Mouse (Mus musculus) kidney, embryonic 16.5 days (tissue): Measurements from ENCODE around the gene Adcy5. TPM values are rescaled to one million over a fixed set of nuclear protein-coding genes. Genes with fewer than 3 reads are reported as not detected.

Experiments used
- ATAC-seq: fragments of 200-750 bp; cut with Nextera tagmentation; 2 replicates; pipeline ENCODE4 v1.8.0; 2017; ENCODE audit warnings: moderate TSS enrichment; ENCODE audit not compliant: low FRiP score, low TSS enrichment
- H3K27ac ChIP-seq: fragments of 300-500 bp; sonication (generic); 2 replicates; pipeline ENCODE4 v1.5.1; 2014; ENCODE audit warnings: low read length
- H3K27me3 ChIP-seq: fragments of 300-500 bp; sonication (generic); 2 replicates; pipeline ENCODE4 v1.6.1; 2014; ENCODE audit warnings: low read length, control low read depth, mixed read lengths; ENCODE audit not compliant: insufficient read depth
- H3K36me3 ChIP-seq: fragments of 300-500 bp; sonication (generic); 2 replicates; pipeline ENCODE4 v1.6.1; 2014; ENCODE audit warnings: low read length, control low read depth, mixed read lengths; ENCODE audit not compliant: insufficient read depth
- H3K4me1 ChIP-seq: fragments of 300-500 bp; sonication (generic); 2 replicates; pipeline ENCODE4 v1.6.1; 2014; ENCODE audit warnings: low read length, control low read depth, mixed read lengths; ENCODE audit not compliant: insufficient read depth
- H3K4me2 ChIP-seq: fragments of 300-500 bp; sonication (generic); replicated peaks from 2 replicates; pipeline ENCODE4 v1.6.1; 2014; ENCODE audit warnings: low read depth, low read length
- H3K4me3 ChIP-seq: fragments of 300-500 bp; sonication (generic); 2 replicates; pipeline ENCODE4 v1.5.1; 2014; ENCODE audit warnings: mild to moderate bottlenecking, low read length
- H3K9ac ChIP-seq: fragments of 300-500 bp; sonication (generic); replicated peaks from 2 replicates; pipeline ENCODE4 v1.6.1; 2014; ENCODE audit warnings: low read length
- H3K9me3 ChIP-seq: fragments of 300-500 bp; sonication (generic); 2 replicates; pipeline ENCODE4 v1.6.1; 2016; ENCODE audit warnings: low read length, control low read depth
- WGBS: fragments of 180-500 bp; shearing (Covaris S2); extraction: QIAGEN DNeasy Blood & Tissue Kit; methylation state at CpG from one replicate; pipeline ENCODE4 v1.1.7; 2014; 5-methylcytosine and 5-hydroxymethylcytosine counted together
- polyA plus RNA-seq: library from polyadenylated mRNA; unstranded; fragments of >200 nt; fragmentation: Nextera tagmentation; extraction: Ambion mirVana; gene quantifications from 2 replicates; pipeline ENCODE4 v1.2.1, GENCODE M21; 2015

The Adcy5 gene
- polyA plus RNA-seq, 1 experiment from 2014 or later = 0.80 TPM

DNA sequence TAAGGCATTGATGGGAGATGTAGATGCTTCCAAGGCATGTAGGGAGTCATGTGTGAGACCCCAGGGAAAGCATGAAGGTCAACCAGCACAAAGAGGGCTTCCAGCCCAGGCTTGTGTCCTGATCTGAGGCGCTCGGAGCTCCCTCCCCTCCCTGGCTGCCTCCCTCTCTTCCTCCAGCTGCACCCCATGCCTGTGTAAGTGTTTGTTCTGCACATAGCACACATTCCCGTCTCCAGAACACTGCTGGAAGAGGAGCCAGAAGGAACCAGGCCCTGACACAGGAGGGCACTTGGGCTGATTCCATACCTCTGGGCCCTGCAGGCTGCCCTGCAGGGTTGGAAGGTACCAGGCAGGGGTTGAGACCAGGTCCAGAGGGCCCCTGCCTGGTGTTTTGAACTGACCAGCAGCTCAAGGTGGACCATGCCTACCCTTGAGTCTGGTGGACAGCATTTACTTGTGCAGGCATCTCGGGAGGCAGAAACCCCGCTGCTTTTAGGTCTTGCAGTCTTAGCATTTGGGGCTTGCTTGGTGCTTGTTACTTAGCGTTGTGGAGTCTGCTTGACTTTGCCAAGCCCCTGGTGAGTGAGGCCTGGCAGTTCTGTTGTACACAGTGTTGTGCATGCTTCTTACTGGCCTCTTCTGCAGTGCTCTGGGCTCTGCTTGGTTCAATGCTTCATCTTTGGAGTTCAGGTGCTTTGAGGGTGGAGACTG lies 45.2 kb downstream of the Adcy5 start:
- Histone ChIP-seq H3K4me3 (no peak overlapping the region), H3K27ac (peak overlapping the region; percentile 46), H3K9me3 (no peaks in the 10 kb centered on the region), H3K4me2 (no peak overlapping the region), H3K4me1 (peaks cover 17% of the 10 kb centered on the region; the same call in 1 of the 2 replicates), H3K27me3 (no peaks in the 10 kb centered on the region), H3K9ac (no peak overlapping the region), H3K36me3 (no peaks in the 10 kb centered on the region)
- WGBS = 63% methylated on average over 6 of the region's 6 CpGs
- peak; percentile 63 for ATAC-seq

GRCm38 (mm10) chr16:35200432-35201142 lies 45.9 kb downstream of the Adcy5 start:
- peak; percentile 64 for ATAC-seq
- Histone ChIP-seq H3K4me2 (no peak overlapping the region), H3K9me3 (no peaks in the 10 kb centered on the region), H3K4me1 (peaks cover 18% of the 10 kb centered on the region; the same call in 1 of the 2 replicates), H3K9ac (no peak overlapping the region), H3K27ac (peak overlapping the region; percentile 48), H3K36me3 (no peaks in the 10 kb centered on the region), H3K27me3 (no peaks in the 10 kb centered on the region), H3K4me3 (no peak overlapping the region)
- 36% methylated on average over 9 of the region's 9 CpGs for WGBS

GRCm38 (mm10) chr16:35201281-35201680 lies 46.6 kb downstream of the Adcy5 start:
- H3K27ac ChIP-seq = no peak overlapping the region
- H3K9ac ChIP-seq = no peak overlapping the region
- 74% methylated on average over 5 of the region's 5 CpGs for WGBS
- no peak overlapping the region for H3K4me3 ChIP-seq
- H3K27me3 ChIP-seq = no peaks in the 10 kb centered on the region
- H3K9me3 ChIP-seq = no peaks in the 10 kb centered on the region
- H3K4me2 ChIP-seq = no peak overlapping the region
- H3K4me1 ChIP-seq = peaks cover 21% of the 10 kb centered on the region; the same call in 1 of the 2 replicates
- no peaks in the 10 kb centered on the region for H3K36me3 ChIP-seq
- ATAC-seq = no peak

DNA sequence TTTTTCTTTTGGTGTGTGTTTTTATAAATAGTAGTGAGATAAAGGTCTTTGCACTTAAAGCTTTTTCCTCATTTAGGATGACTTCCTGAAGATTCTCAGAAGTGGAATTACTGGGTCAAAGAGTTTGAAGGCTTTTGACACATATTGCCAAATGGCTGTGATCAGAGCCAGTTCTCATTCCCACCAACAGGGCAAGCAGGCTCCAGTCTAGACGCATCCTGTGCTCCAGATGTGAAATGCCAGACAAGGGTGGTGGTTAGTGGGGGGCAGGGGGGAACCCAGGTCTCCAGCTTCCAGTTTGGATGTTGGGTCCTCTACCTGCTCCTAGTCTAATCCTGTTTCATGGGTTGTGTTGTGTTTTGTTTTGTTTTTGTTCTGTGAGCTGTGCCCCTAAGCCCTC lies 48.8 kb downstream of the Adcy5 start:
- H3K27me3 ChIP-seq = no peaks in the 10 kb centered on the region
- ATAC-seq = no peak
- H3K9ac ChIP-seq = no peak overlapping the region
- no peak overlapping the region for H3K4me3 ChIP-seq
- H3K36me3 ChIP-seq = no peaks in the 10 kb centered on the region
- peaks cover 21% of the 10 kb centered on the region; the same call in 1 of the 2 replicates for H3K4me1 ChIP-seq
- 55% methylated on average over 1 of the region's 1 CpGs for WGBS
- H3K9me3 ChIP-seq = no peaks in the 10 kb centered on the region
- no peak overlapping the region for H3K4me2 ChIP-seq
- H3K27ac ChIP-seq = no peak overlapping the region

DNA sequence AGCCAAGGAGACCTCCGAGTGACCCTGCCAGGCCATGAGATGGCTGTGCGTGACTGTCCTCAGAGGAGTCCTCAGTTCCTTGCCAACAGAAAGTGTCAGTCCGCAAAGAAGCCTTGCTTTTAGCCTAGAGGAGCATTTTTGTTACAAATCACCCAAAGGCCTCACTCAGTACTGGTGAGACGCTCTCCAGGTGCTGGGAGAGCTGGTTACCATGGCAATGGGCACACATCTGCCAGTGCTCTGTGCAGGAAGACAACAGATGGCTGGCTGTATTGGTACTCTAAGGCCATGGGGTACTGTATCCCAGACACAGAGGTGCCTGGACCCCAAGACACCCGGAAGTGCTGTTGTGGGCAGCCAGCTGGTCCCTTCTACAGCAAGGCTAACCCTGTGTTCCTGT lies 51.0 kb downstream of the Adcy5 start:
- Histone ChIP-seq H3K27me3 (no peaks in the 10 kb centered on the region), H3K9ac (no peak overlapping the region), H3K9me3 (no peaks in the 10 kb centered on the region), H3K4me1 (peaks cover 7% of the 10 kb centered on the region; the same call in 1 of the 2 replicates), H3K27ac (no peak overlapping the region), H3K36me3 (no peaks in the 10 kb centered on the region), H3K4me2 (no peak overlapping the region), H3K4me3 (no peak overlapping the region)
- 62% methylated on average over 5 of the region's 5 CpGs for WGBS
- ATAC-seq = no peak

DNA sequence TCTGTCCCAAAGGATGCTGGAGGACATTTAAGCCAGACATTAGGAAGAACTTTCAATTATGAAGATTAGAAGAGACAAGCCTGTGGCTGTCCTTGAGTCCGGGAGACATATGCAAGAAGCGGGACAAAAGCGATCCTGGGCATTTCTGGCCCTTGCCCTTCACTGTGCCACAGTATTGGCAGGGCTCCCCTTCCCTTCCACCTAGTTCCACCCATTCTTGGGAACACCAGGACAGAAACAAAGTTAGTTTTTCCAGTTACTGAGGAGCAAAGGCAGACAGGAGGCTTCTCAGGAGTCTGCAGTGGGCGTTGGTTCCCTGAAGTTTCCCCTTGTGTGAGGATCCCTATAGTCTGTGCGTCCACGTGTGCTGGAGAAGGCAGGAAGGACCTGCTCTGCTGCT lies 51.7 kb downstream of the Adcy5 start:
- no peak overlapping the region for H3K4me3 ChIP-seq
- no peak overlapping the region for H3K4me2 ChIP-seq
- ATAC-seq = no peak
- no peak overlapping the region for H3K9ac ChIP-seq
- H3K4me1 ChIP-seq = peaks cover 4% of the 10 kb centered on the region; the same call in 1 of the 2 replicates
- no peak overlapping the region for H3K27ac ChIP-seq
- 82% methylated on average over 6 of the region's 6 CpGs for WGBS
- H3K9me3 ChIP-seq = no peaks in the 10 kb centered on the region
- H3K36me3 ChIP-seq = no peaks in the 10 kb centered on the region
- H3K27me3 ChIP-seq = no peaks in the 10 kb centered on the region

- no peaks in the 10 kb centered on the region for H3K36me3 ChIP-seq
- no peak overlapping the region for H3K9ac ChIP-seq
- 68% methylated on average over 3 of the region's 3 CpGs for WGBS
- no peaks in the 10 kb centered on the region for H3K9me3 ChIP-seq
- peaks cover 4% of the 10 kb centered on the region; the same call in 1 of the 2 replicates for H3K4me1 ChIP-seq
- H3K27me3 ChIP-seq = no peaks in the 10 kb centered on the region
- ATAC-seq = no peak
- H3K27ac ChIP-seq = no peak overlapping the region
- H3K4me3 ChIP-seq = no peak overlapping the region
- H3K4me2 ChIP-seq = no peak overlapping the region
Observed at GRCm38 (mm10) chr16:35208796-35209195, 54.1 kb downstream of the Adcy5 start.

GRCm38 (mm10) chr16:35209753-35210152 lies 55.1 kb downstream of the Adcy5 start:
- H3K4me3 ChIP-seq = no peak overlapping the region
- no peaks in the 10 kb centered on the region for H3K36me3 ChIP-seq
- no peak overlapping the region for H3K27ac ChIP-seq
- no peak for ATAC-seq
- WGBS = 83% methylated on average over 5 of the region's 5 CpGs
- H3K4me2 ChIP-seq = no peak overlapping the region
- H3K9me3 ChIP-seq = no peaks in the 10 kb centered on the region
- H3K27me3 ChIP-seq = no peaks in the 10 kb centered on the region
- H3K9ac ChIP-seq = no peak overlapping the region
- H3K4me1 ChIP-seq = peaks cover 6% of the 10 kb centered on the region; the same call in 1 of the 2 replicates

DNA sequence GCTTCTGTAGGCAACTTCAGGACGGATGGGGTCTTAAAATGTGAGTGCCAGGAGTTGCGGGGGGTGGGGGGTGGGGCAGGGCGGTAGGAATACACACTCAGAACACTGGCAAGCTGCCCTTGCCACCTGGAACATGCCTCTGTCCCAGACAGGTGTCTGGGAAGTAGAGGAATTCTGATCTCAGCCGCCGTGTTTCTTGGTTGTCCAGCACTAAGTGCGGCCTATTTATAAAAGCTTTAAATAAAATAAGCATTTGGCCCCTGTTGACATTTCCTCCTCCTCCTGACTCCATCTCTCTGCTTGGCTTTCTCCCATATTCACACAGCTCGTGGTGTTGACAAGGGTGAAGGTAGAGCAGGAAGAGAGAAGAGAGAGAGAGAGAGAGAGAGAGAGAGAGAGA lies 60.4 kb downstream of the Adcy5 start:
- Histone ChIP-seq H3K9ac (no peak overlapping the region), H3K4me1 (peaks cover 14% of the 10 kb centered on the region), H3K27ac (peak overlapping the region; percentile 79; the same call in 1 of the 2 replicates), H3K4me2 (no peak overlapping the region), H3K4me3 (no peak overlapping the region), H3K36me3 (no peaks in the 10 kb centered on the region), H3K27me3 (no peaks in the 10 kb centered on the region), H3K9me3 (no peaks in the 10 kb centered on the region)
- ATAC-seq = no peak
- 39% methylated on average over 7 of the region's 7 CpGs for WGBS

DNA sequence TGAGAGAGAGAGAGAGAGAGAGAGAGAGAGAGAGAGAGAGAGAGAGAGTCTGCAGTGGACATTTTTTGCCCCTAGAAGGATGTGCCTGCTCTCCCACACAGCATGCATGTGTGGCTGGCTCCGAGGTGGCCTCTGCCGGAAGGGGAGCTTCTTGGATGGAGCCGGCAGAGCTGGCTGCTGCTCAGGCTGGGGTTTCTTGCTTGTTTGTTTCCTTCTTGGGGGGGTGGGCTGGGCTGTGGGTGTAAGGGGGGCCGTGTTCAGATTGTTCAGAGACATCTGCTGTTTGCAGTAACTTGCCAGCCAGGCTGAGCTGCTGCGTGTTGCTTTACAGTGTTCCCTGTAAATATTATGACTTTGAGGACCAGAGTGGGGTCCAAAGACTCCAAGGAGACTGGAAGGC lies 60.8 kb downstream of the Adcy5 start:
- Histone ChIP-seq H3K27ac (peak overlapping the region; percentile 79), H3K27me3 (no peaks in the 10 kb centered on the region), H3K9ac (no peak overlapping the region), H3K9me3 (no peaks in the 10 kb centered on the region), H3K4me3 (no peak overlapping the region), H3K36me3 (no peaks in the 10 kb centered on the region), H3K4me1 (peaks cover 14% of the 10 kb centered on the region), H3K4me2 (no peak overlapping the region)
- peak; percentile 84; the same call in 1 of the 2 replicates for ATAC-seq
- 20% methylated on average over 5 of the region's 5 CpGs for WGBS
